Mouse (Mus musculus) CH12.LX (cell line): ENCODE measurements around the gene Tpr. TPM values are rescaled to one million over a fixed set of nuclear protein-coding genes. Genes with fewer than 3 reads are reported as not detected.

Experiments used
- DNase-seq: peaks from one replicate; pipeline ENCODE4 v3.0.0-alpha.2; 2013; ENCODE audit errors: extremely low read depth
- H3K27ac ChIP-seq: 2 replicates; pipeline ENCODE4 v1.5.1; 2012; ENCODE audit warnings: low read depth, mild to moderate bottlenecking, control low read depth, moderate library complexity; ENCODE audit not compliant: insufficient read depth
- H3K27me3 ChIP-seq: replicated peaks from 2 replicates; pipeline ENCODE3; 2012; ENCODE audit warnings: inconsistent platforms
- H3K36me3 ChIP-seq, 2 experiments: replicated peaks in 1 of 2; 2 replicates each; pipeline versions ENCODE3 to v1.6.1; 2012; ENCODE audit warnings: inconsistent platforms in 1 of 2, low read length in 1 of 2, mild to moderate bottlenecking in 1 of 2, mixed read lengths in 1 of 2, moderate library complexity in 1 of 2; ENCODE audit not compliant: control insufficient read depth in 1 of 2, insufficient read depth in 1 of 2
- H3K4me1 ChIP-seq, 2 experiments: 2 replicates each; pipeline ENCODE4 v1.6.1; 2012; ENCODE audit warnings: inconsistent platforms in 1 of 2, moderate library complexity in 1 of 2; ENCODE audit not compliant: insufficient read depth in 2 of 2, control insufficient read depth in 1 of 2
- H3K4me2 ChIP-seq: 2 replicates; pipeline ENCODE4 v1.6.1; 2012; ENCODE audit warnings: low read depth, mild to moderate bottlenecking, control low read depth; ENCODE audit not compliant: poor library complexity, insufficient read depth, severe bottlenecking
- H3K4me3 ChIP-seq, 3 experiments: fragments of 150-350 bp in 1 of 3; sonication (generic) in 1 of 3; replicated peaks in 1 of 3; 2 replicates each; pipeline versions ENCODE3 to v1.5.1; 2011 to 2012; ENCODE audit warnings: low read depth in 2 of 3, low read length in 2 of 3, mild to moderate bottlenecking in 2 of 3, moderate library complexity in 2 of 3, control low read depth in 1 of 3, improper control_type of control experiment in 1 of 3, inconsistent platforms in 1 of 3, mixed read lengths in 1 of 3; ENCODE audit not compliant: poor library complexity in 1 of 3
- H3K79me2 ChIP-seq: replicated peaks from 2 replicates; pipeline ENCODE4 v1.6.1; 2012; ENCODE audit warnings: mild to moderate bottlenecking, moderate library complexity; ENCODE audit not compliant: control insufficient read depth, poor library complexity, insufficient read depth, severe bottlenecking; ENCODE audit errors: extremely low read depth
- H3K9ac ChIP-seq: 2 replicates; pipeline ENCODE4 v1.6.1; 2012; ENCODE audit warnings: low read depth, mild to moderate bottlenecking, control low read depth, moderate library complexity; ENCODE audit not compliant: insufficient read depth
- H3K9me3 ChIP-seq: replicated peaks from 2 replicates; pipeline ENCODE3; 2012; ENCODE audit warnings: low read length, inconsistent platforms, mixed read lengths
- BHLHE40 ChIP-seq: IDR thresholded peaks from 2 replicates; pipeline ENCODE4 v1.6.1; 2011; ENCODE audit warnings: mild to moderate bottlenecking, low read depth, low read length, improper control_type of control experiment
- CHD1 ChIP-seq: IDR thresholded peaks from 2 replicates; pipeline ENCODE4 v1.6.1; 2012; ENCODE audit warnings: low read depth, low read length, improper control_type of control experiment, inconsistent platforms
- CHD2 ChIP-seq: IDR thresholded peaks from 2 replicates; pipeline ENCODE4 v1.6.1; 2011; ENCODE audit warnings: low read length, improper control_type of control experiment
- CTCF ChIP-seq, 2 experiments: IDR thresholded peaks in 1 of 2; conservative IDR thresholded peaks in 1 of 2; 2 replicates each; pipeline ENCODE4 v1.5.1; 2011 to 2012; ENCODE audit warnings: low read depth in 2 of 2, low read length in 2 of 2, improper control_type of control experiment in 1 of 2, inconsistent platforms in 1 of 2, mild to moderate bottlenecking in 1 of 2, moderate library complexity in 1 of 2
- E2F4 ChIP-seq: IDR thresholded peaks from 2 replicates; pipeline ENCODE4 v1.6.1; 2011; ENCODE audit warnings: low read depth, low read length, improper control_type of control experiment; ENCODE audit not compliant: insufficient replicate concordance
- EP300 ChIP-seq: IDR thresholded peaks from 2 replicates; pipeline ENCODE4 v1.6.1; 2011; ENCODE audit warnings: low read length, improper control_type of control experiment
- GABPA ChIP-seq: IDR thresholded peaks from 2 replicates; pipeline ENCODE4 v1.6.1; 2012; ENCODE audit warnings: low read depth, low read length, improper control_type of control experiment, inconsistent platforms; ENCODE audit not compliant: insufficient replicate concordance
- IRF4 ChIP-seq: IDR thresholded peaks from 2 replicates; pipeline ENCODE4 v1.6.1; 2014; ENCODE audit warnings: low read depth, mild to moderate bottlenecking, inconsistent platforms, low read length, improper control_type of control experiment
- JUN ChIP-seq: IDR thresholded peaks from 2 replicates; pipeline ENCODE4 v1.6.1; 2011; ENCODE audit warnings: low read depth, mild to moderate bottlenecking, low read length, improper control_type of control experiment, moderate library complexity; ENCODE audit not compliant: insufficient read depth
- MAFK ChIP-seq: IDR thresholded peaks from 2 replicates; pipeline ENCODE4 v1.6.1; 2011; ENCODE audit warnings: low read length, improper control_type of control experiment; ENCODE audit not compliant: insufficient replicate concordance
- MAX ChIP-seq: IDR thresholded peaks from 2 replicates; pipeline ENCODE4 v1.6.1; 2011; ENCODE audit warnings: low read length, improper control_type of control experiment
- MXI1 ChIP-seq: IDR thresholded peaks from 2 replicates; pipeline ENCODE4 v1.6.1; 2011; ENCODE audit warnings: mild to moderate bottlenecking, low read depth, low read length, improper control_type of control experiment
- MYC ChIP-seq: IDR thresholded peaks from 2 replicates; pipeline ENCODE4 v1.6.1; 2011; ENCODE audit warnings: low read depth, mild to moderate bottlenecking, improper control_type of control experiment, low read length
- NELFE ChIP-seq: IDR thresholded peaks from 2 replicates; pipeline ENCODE4 v1.6.1; 2011; ENCODE audit warnings: low read depth, low read length, improper control_type of control experiment
- POLR2A ChIP-seq: IDR thresholded peaks from 2 replicates; pipeline ENCODE4 v1.6.1; 2011; ENCODE audit warnings: low read depth, mild to moderate bottlenecking, improper control_type of control experiment, low read length
- RAD21 ChIP-seq: IDR thresholded peaks from 2 replicates; pipeline ENCODE4 v1.6.1; 2011; ENCODE audit warnings: low read depth, mild to moderate bottlenecking, low read length, improper control_type of control experiment, moderate library complexity
- RCOR1 ChIP-seq: conservative IDR thresholded peaks from 2 replicates; pipeline ENCODE4 v1.6.1; 2012; ENCODE audit warnings: low read depth, mild to moderate bottlenecking, inconsistent platforms, low read length, improper control_type of control experiment
- SIN3A ChIP-seq: IDR thresholded peaks from 2 replicates; pipeline ENCODE4 v1.6.1; 2012; ENCODE audit warnings: low read length, improper control_type of control experiment, inconsistent platforms
- TBP ChIP-seq: conservative IDR thresholded peaks from 2 replicates; pipeline ENCODE4 v1.6.1; 2011; ENCODE audit warnings: low read depth, low read length, improper control_type of control experiment
- TCF12 ChIP-seq: IDR thresholded peaks from 2 replicates; pipeline ENCODE4 v1.6.1; 2014; ENCODE audit warnings: low read depth, mild to moderate bottlenecking, inconsistent platforms, low read length, improper control_type of control experiment
- UBTF ChIP-seq: IDR thresholded peaks from 2 replicates; pipeline ENCODE4 v1.6.1; 2012; ENCODE audit warnings: low read depth, mild to moderate bottlenecking, inconsistent platforms, low read length, improper control_type of control experiment, moderate library complexity
- USF1 ChIP-seq: IDR thresholded peaks from 2 replicates; pipeline ENCODE4 v1.6.1; 2014; ENCODE audit warnings: low read depth, mild to moderate bottlenecking, inconsistent platforms, low read length, improper control_type of control experiment
- USF2 ChIP-seq: conservative IDR thresholded peaks from 2 replicates; pipeline ENCODE4 v1.6.1; 2011; ENCODE audit warnings: low read depth, low read length, improper control_type of control experiment
- ZC3H11A ChIP-seq: IDR thresholded peaks from 2 replicates; pipeline ENCODE4 v1.6.1; 2012; ENCODE audit warnings: low read depth, mild to moderate bottlenecking, inconsistent platforms, low read length, improper control_type of control experiment
- ZKSCAN1 ChIP-seq: IDR thresholded peaks from 2 replicates; pipeline ENCODE4 v1.6.1; 2012; ENCODE audit warnings: low read depth, inconsistent platforms, low read length, improper control_type of control experiment, borderline replicate concordance
- ZNF384 ChIP-seq: IDR thresholded peaks from 2 replicates; pipeline ENCODE4 v1.6.1; 2012; ENCODE audit warnings: low read depth, low read length, improper control_type of control experiment, inconsistent platforms
- dilution Hi-C: fragments of 300-500 bp; cut with MboI; formaldehyde crosslinking; loops from 2 replicates; pipeline ENCODE4 v1.14.3; 2020; ENCODE audit warnings: low sequenced_read_pairs; ENCODE audit not compliant: extremely low pct_unique_long_range_greater_than_20kb, extremely low pct_ligation_motif_present
- in situ Hi-C: fragments of 300-500 bp; cut with MboI; formaldehyde crosslinking; loops from 3 replicates; pipeline ENCODE4 v1.14.3; 2019; ENCODE audit warnings: low sequenced_read_pairs, low pct_ligation_motif_present, low pct_unique_long_range_greater_than_20kb, mixed read lengths
- polyA plus RNA-seq: library from polyadenylated mRNA; unstranded; fragments of >175 nt; gene quantifications from 2 replicates; pipeline ENCODE4 v1.2.1, GENCODE M21; 2012; ENCODE audit warnings: low read depth; ENCODE audit not compliant: insufficient read length
- total RNA-seq, 2 experiments: library from RNA; depleted of rRNA; stranded (reverse); fragments of 300-350 nt in 1 of 2; fragments of >200 nt in 1 of 2; gene quantifications; 2 replicates each; pipeline ENCODE4 v1.2.3; 2012 to 2014

Gene Tpr
- total and polyA plus RNA-seq, 3 experiments, result 135 to 291 (median 200) TPM

GRCm38 (mm10) chr1:150404555-150404954 lies 11.9 kb downstream of the Tpr start:
- no peak for DNase-seq
- Histone ChIP-seq H3K4me2 (no peak overlapping the region), H3K9me3 (no peaks in the 10 kb centered on the region), H3K36me3 (peaks cover 41 to 85% of the 10 kb centered on the region in 2 experiments), H3K27me3 (no peaks in the 10 kb centered on the region), H3K4me1 (no peaks in the 10 kb centered on the region; a peak in 2 of 4 replicates), H3K4me3 (no peak overlapping the region), H3K79me2 (peaks cover 4% of the 10 kb centered on the region), H3K9ac (no peak overlapping the region), H3K27ac (no peak overlapping the region)
- dilution Hi-C loops (no loop called here), in situ Hi-C loops (no loop called here)
- TF ChIP-seq E2F4, result no peak
- TF ChIP-seq ZC3H11A, result no peak
- TF ChIP-seq POLR2A, result no peak
- TF ChIP-seq USF2, result no peak
- no peak for TF ChIP-seq ZKSCAN1
- no peak for TF ChIP-seq CTCF (conservative IDR thresholded peaks at IDR 0.05 in 1 of 2, IDR thresholded peaks at IDR 0.05 in 1 of 2; ENCODE audit: low read depth in 2 of 2, low read length in 2 of 2)
- TF ChIP-seq TCF12, result no peak
- TF ChIP-seq NELFE, result no peak
- TF ChIP-seq MAX, result no peak
- no peak for TF ChIP-seq RAD21
- no peak for TF ChIP-seq MAFK
- TF ChIP-seq BHLHE40, result no peak
- no peak for TF ChIP-seq IRF4
- no peak for TF ChIP-seq MYC
- no peak for TF ChIP-seq EP300
- TF ChIP-seq CHD1, result no peak
- no peak for TF ChIP-seq RCOR1
- TF ChIP-seq ZNF384, result no peak
- TF ChIP-seq JUN, result no peak

- no peak overlapping the region for H3K4me3 ChIP-seq
- H3K27ac ChIP-seq, result no peak overlapping the region
- no peaks in the 10 kb centered on the region for H3K9me3 ChIP-seq
- no peak overlapping the region for H3K9ac ChIP-seq
- in situ Hi-C loops, result no loop called here
- TF ChIP-seq USF2 (no peak), TBP (no peak), CHD2 (no peak), JUN (no peak), CTCF (conservative IDR thresholded peaks at IDR 0.05 in 1 of 2, IDR thresholded peaks at IDR 0.05 in 1 of 2; ENCODE audit: low read depth in 2 of 2, low read length in 2 of 2) (no peak), IRF4 (no peak), POLR2A (no peak), GABPA (no peak), SIN3A (no peak), MXI1 (no peak), EP300 (no peak), MAFK (no peak), BHLHE40 (no peak), USF1 (no peak), TCF12 (no peak), ZKSCAN1 (no peak), UBTF (no peak)
- H3K36me3 ChIP-seq, result peaks cover 49 to 90% of the 10 kb centered on the region in 2 experiments
- dilution Hi-C loops, result no loop called here
- DNase-seq, result no peak
- no peak overlapping the region for H3K4me2 ChIP-seq
- H3K4me1 ChIP-seq, result no peaks in the 10 kb centered on the region; a peak in 1 of 4 replicates
- no peaks in the 10 kb centered on the region for H3K27me3 ChIP-seq
- H3K79me2 ChIP-seq, result no peaks in the 10 kb centered on the region
Observed at GRCm38 (mm10) chr1:150407285-150407684, 14.6 kb downstream of the Tpr start.
